Comparison of ENCODE assay signal across 13 mouse cellular contexts in genomic region chr16:96872799-96873198, GRCm38 (mm10).
DNase-seq lines count a peak whose midpoint lies in the region; ATAC-seq lines count a peak whose summit lies in the region.
"Had no signal": no experiment of that assay in that cellular context is flagged by ENCODE, and none has a peak within 500 bp of the region (broad histone marks: within the 10 kb centered on the region; RNA-seq: fewer than 3 reads in every experiment).

No protein-coding gene starts in this region.

- H3K27me3 ChIP-seq in embryonic facial prominence, embryonic 10.5 days (replicated peaks; ENCODE audit: low read depth, poor library complexity, severe bottlenecking): no peaks in the 10 kb centered on the region
- H3K27me3 ChIP-seq in hindbrain, embryonic 10.5 days (ENCODE audit: insufficient read depth, poor library complexity, severe bottlenecking): no peaks in the 10 kb centered on the region
- no peaks in the 10 kb centered on the region for H3K27me3 ChIP-seq in midbrain, embryonic 11.5 days (ENCODE audit: control insufficient read depth, insufficient read depth, low read length)

- intact Hi-C loops in left cerebral cortex, postnatal 4 days (cut with DNase I): no loop called here

- no peaks in the 10 kb centered on the region for H3K9me3 ChIP-seq in embryonic facial prominence, embryonic 10.5 days
- no peaks in the 10 kb centered on the region for H3K9me3 ChIP-seq in hindbrain, embryonic 10.5 days
- no peaks in the 10 kb centered on the region for H3K9me3 ChIP-seq in midbrain, embryonic 11.5 days (ENCODE audit: control insufficient read depth, low read length)

- WGBS in embryonic facial prominence, embryonic 10.5 days: 52% methylated on average over 7 of the region's 7 CpGs
- WGBS in hindbrain, embryonic 10.5 days: 43% methylated on average over 7 of the region's 7 CpGs
- 33% methylated on average over 7 of the region's 7 CpGs for WGBS in midbrain, embryonic 11.5 days

- ATAC-seq in midbrain, embryonic 11.5 days (ENCODE audit: low FRiP score): no peak
- ATAC-seq: inflammation-experienced regulatory T-cells, adult 6 months had no signal

- peak; percentile 53 for DNase-seq in MN1 (ENCODE audit: low spot score)
- DNase-seq in embryonic facial prominence, embryonic 10.5 days (ENCODE audit: low spot score): peak; percentile 43
- peak; percentile 27 for DNase-seq in hindbrain, embryonic 10.5 days (ENCODE audit: low spot score)
- peak; percentile 85 for DNase-seq in midbrain, embryonic 11.5 days (ENCODE audit: low spot score, missing footprints)
- no peak for DNase-seq in left cerebral cortex, postnatal 4 days
- DNase-seq in right cerebral cortex, adult 18-20 months: no peak
- DNase-seq in heart, postnatal 4 days: no peak
- DNase-seq in left cerebral cortex, adult 11 months (ENCODE audit: low spot score): no peak
- DNase-seq: adrenal gland, postnatal 14 days; right cerebral cortex, postnatal 4 days had no signal

- H3K27ac ChIP-seq in embryonic facial prominence, embryonic 10.5 days (replicated peaks): no peak overlapping the region
- H3K27ac ChIP-seq in hindbrain, embryonic 10.5 days: no peak overlapping the region
- H3K27ac ChIP-seq in midbrain, embryonic 11.5 days (ENCODE audit: low read depth, low read length): no peak overlapping the region
- H3K27ac ChIP-seq: kidney, postnatal 0 days; liver, embryonic 14.5 days had no signal

- no peak overlapping the region for H3K4me2 ChIP-seq in midbrain, embryonic 11.5 days

- peaks cover 9% of the 10 kb centered on the region; the same call in 1 of the 2 replicates for H3K4me1 ChIP-seq in embryonic facial prominence, embryonic 10.5 days
- peaks cover 5% of the 10 kb centered on the region for H3K4me1 ChIP-seq in hindbrain, embryonic 10.5 days (replicated peaks)
- H3K4me1 ChIP-seq in midbrain, embryonic 11.5 days (ENCODE audit: control insufficient read depth, insufficient read depth, low read length): peaks cover 7% of the 10 kb centered on the region; the same call in 1 of the 2 replicates

- H3K36me3 ChIP-seq in embryonic facial prominence, embryonic 10.5 days (replicated peaks): no peaks in the 10 kb centered on the region
- H3K36me3 ChIP-seq in hindbrain, embryonic 10.5 days: no peaks in the 10 kb centered on the region
- no peaks in the 10 kb centered on the region for H3K36me3 ChIP-seq in midbrain, embryonic 11.5 days (ENCODE audit: control insufficient read depth, insufficient read depth, low read length)

- no peak overlapping the region for H3K4me3 ChIP-seq in embryonic facial prominence, embryonic 10.5 days
- no peak overlapping the region for H3K4me3 ChIP-seq in hindbrain, embryonic 10.5 days
- H3K4me3 ChIP-seq in midbrain, embryonic 11.5 days (ENCODE audit: low read depth, low read length): no peak overlapping the region

- H3K9ac ChIP-seq in midbrain, embryonic 11.5 days (ENCODE audit: low read length): no peak overlapping the region
- H3K9ac ChIP-seq: liver, embryonic 14.5 days had no signal

Comparison
In these comparisons a context has a peak if more than half of its experiments do, and no peak if none do; other contexts are left out.
1. DNase-seq: peak in MN1 (single experiment), embryonic facial prominence, embryonic 10.5 days (single experiment), hindbrain, embryonic 10.5 days (single experiment) and midbrain, embryonic 11.5 days (single experiment); none in left cerebral cortex, postnatal 4 days (single experiment), right cerebral cortex, adult 18-20 months (single experiment), heart, postnatal 4 days (single experiment) and left cerebral cortex, adult 11 months (single experiment).